Mouse (Mus musculus): ENCODE data around the gene Hnf4a. TPM values are rescaled to one million over a fixed set of nuclear protein-coding genes. Genes with fewer than 3 reads are reported as not detected.

The Hnf4a gene
- polyA plus RNA-seq, 1 experiment from 2014 or later, result not detected

DNA sequence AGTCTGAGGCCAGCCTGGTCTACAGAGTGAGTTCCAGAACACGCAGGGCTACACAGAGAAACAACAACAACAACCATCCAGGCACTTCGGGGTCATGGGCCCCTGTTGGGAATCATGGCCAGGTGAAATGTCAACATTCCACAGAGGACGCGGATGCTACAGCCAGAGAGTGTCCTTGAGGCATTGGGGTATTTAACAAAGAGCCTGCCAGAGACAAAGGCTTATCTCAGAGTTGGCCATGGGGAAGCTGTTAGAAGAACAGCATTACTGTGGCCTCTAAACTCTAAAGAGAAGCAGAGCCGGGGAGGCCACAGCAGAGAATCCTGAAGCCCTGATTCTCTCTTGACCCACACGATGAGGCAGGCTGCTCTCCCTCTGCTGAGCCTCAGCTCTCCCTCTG is 37.7 kb upstream of the Hnf4a start:
- no peak for ATAC-seq (ENCODE audit: low FRiP score)
- Histone ChIP-seq H3K9me3 (no peaks in the 10 kb centered on the region), H3K27me3 (no peaks in the 10 kb centered on the region), H3K36me3 (replicated peaks) (peaks cover 32% of the 10 kb centered on the region), H3K4me2 (no peak overlapping the region), H3K27ac (no peak overlapping the region), H3K4me1 (peaks cover 12% of the 10 kb centered on the region), H3K9ac (no peak overlapping the region), H3K4me3 (replicated peaks) (no peak overlapping the region)
- 90% methylated on average over 6 of the region's 6 CpGs for WGBS

DNA sequence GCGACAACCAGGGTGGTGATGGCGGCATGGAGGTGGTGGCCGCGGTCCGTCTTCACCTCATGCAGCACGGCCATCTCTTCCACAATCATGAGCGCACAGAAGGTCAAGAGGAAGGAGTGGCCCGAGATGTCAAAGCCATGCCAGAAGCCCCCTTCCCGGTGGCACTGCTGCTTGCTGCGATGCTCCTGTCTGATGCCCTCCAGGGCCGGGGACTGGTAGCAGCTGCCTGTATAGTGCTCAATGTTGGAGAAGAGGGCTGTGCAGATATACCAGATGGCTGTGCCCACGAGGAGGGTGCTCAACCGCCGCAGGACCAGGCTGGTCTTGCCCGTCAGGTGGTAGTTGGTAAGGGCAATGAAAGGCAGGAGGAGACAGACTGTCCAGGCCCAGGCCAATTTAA is 36.9 kb upstream of the Hnf4a start:
- Histone ChIP-seq H3K36me3 (replicated peaks) (peaks cover 32% of the 10 kb centered on the region), H3K4me2 (no peak overlapping the region), H3K4me3 (replicated peaks) (no peak overlapping the region), H3K9me3 (no peaks in the 10 kb centered on the region), H3K27ac (no peak overlapping the region), H3K9ac (no peak overlapping the region), H3K4me1 (peaks cover 12% of the 10 kb centered on the region), H3K27me3 (no peaks in the 10 kb centered on the region)
- ATAC-seq (ENCODE audit: low FRiP score), result no peak
- 92% methylated on average over 15 of the region's 15 CpGs for WGBS

DNA sequence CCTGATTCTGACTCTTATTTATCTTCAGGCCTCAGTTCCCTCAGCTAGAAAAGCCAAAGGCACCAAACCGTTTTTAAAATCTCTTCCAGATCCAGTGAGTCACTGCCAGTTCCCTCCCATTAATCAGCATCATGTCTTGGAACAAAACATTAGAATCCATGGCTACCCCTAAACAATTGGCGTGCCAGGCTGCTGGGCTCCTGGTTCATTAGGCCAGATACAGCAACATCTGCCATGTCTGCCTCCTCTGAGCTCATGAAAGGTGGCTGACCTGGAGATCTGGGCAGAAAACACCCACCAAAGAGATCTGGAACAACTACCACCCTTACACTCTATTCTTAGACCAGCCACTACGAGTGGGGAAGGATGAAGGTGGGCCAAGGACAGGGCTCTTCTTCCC is 35.5 kb upstream of the Hnf4a start:
- H3K36me3 ChIP-seq (replicated peaks), result peaks cover 32% of the 10 kb centered on the region
- H3K9ac ChIP-seq, result peak overlapping the region; percentile 82; the same call in 1 of the 2 replicates
- H3K27ac ChIP-seq, result no peak overlapping the region
- peak overlapping the region; percentile 87 for H3K4me2 ChIP-seq
- H3K4me3 ChIP-seq (replicated peaks), result peak overlapping the region; percentile 86; the same call in 1 of the 2 replicates
- H3K9me3 ChIP-seq, result no peaks in the 10 kb centered on the region
- H3K4me1 ChIP-seq, result peaks cover 12% of the 10 kb centered on the region
- 73% methylated on average over 3 of the region's 3 CpGs for WGBS
- no peak for ATAC-seq (ENCODE audit: low FRiP score)
- H3K27me3 ChIP-seq, result no peaks in the 10 kb centered on the region

DNA sequence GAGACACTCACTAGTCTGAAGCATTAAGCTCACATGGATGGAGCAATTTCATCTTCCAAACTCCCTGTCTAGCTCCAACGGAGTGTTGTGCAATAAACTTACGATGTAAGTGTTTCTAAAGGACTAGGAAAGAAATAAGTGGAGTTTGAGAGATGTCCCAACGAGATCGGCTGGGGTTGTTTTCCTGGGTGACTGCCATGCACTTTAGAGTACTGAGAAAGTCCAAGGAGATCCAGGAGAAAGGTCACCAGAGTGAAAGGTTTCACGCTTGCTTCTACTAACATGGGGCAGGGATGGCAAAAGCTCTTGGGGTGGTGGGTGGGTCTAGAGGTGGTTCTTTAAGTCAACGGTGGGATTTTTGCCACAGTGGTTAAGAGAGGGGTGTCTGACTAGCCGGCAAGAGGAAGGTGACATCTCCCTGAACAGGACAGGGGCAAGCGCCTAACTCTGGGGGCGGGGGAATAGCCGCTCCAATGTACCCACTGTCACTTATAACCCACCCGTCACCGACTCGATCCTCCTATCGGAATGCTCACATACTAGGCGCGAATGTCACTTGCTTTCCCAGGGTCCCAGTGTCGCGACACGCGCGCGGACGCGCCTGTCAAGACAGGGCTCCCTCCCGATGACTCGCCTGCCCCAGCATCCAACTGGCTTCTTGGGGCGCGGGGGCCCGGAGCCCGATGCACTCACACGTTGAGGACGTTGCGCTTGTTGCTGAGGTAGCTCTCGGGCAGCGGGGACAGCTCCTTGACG is 34.7 kb upstream of the Hnf4a start:
- Histone ChIP-seq H3K4me1 (peaks cover 12% of the 10 kb centered on the region), H3K9me3 (no peaks in the 10 kb centered on the region), H3K4me3 (replicated peaks) (peak overlapping the region; percentile 86), H3K9ac (peak overlapping the region; percentile 82), H3K27ac (peak overlapping the region; percentile 66; the same call in 1 of the 2 replicates), H3K36me3 (replicated peaks) (peaks cover 25% of the 10 kb centered on the region), H3K27me3 (no peaks in the 10 kb centered on the region), H3K4me2 (peak overlapping the region; percentile 87)
- ATAC-seq (ENCODE audit: low FRiP score), result no peak; the same call in 1 of the 2 replicates
- WGBS, result 6% methylated on average over 36 of the region's 36 CpGs

DNA sequence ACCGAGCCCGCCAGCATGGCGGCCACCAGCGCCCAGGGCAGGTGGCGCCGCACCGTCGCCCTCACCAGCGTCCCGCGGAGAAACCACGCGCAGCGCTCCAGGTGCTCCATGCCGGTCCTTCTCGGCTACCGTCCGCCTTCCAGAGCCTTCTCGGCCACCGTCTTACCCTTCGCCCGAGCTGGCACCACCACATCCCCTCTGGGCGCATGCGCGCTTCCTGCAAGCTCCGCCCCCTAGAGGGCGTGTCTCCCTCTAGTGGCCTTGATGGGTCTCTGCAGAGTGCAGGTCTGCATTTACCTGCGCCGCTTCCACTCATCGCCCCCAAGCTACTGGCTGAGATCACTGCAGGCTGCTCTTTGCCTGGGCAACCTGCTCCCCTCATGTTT is 34.1 kb upstream of the Hnf4a start, which contains the start of gene Fitm2:
Gene Fitm2 (minus strand): TSS at position 164 of the 386 bp plus-strand sequence.
- H3K4me2 ChIP-seq, result peak within 1 kb of the TSS; percentile 87
- peak within 1 kb of the TSS; percentile 86 for H3K4me3 ChIP-seq (replicated peaks)
- peak within 1 kb of the TSS; percentile 82 for H3K9ac ChIP-seq
- peaks cover 23% of the 10 kb centered on the region for H3K36me3 ChIP-seq (replicated peaks)
- no peaks in the 10 kb centered on the region for H3K27me3 ChIP-seq
- ATAC-seq (ENCODE audit: low FRiP score), result peak; percentile 95
- H3K27ac ChIP-seq, result peak within 1 kb of the TSS; percentile 66; the same call in 1 of the 2 replicates
- under 1% methylated on average over 30 of the region's 30 CpGs for WGBS
- peaks cover 12% of the 10 kb centered on the region for H3K4me1 ChIP-seq
- H3K9me3 ChIP-seq, result no peaks in the 10 kb centered on the region

DNA sequence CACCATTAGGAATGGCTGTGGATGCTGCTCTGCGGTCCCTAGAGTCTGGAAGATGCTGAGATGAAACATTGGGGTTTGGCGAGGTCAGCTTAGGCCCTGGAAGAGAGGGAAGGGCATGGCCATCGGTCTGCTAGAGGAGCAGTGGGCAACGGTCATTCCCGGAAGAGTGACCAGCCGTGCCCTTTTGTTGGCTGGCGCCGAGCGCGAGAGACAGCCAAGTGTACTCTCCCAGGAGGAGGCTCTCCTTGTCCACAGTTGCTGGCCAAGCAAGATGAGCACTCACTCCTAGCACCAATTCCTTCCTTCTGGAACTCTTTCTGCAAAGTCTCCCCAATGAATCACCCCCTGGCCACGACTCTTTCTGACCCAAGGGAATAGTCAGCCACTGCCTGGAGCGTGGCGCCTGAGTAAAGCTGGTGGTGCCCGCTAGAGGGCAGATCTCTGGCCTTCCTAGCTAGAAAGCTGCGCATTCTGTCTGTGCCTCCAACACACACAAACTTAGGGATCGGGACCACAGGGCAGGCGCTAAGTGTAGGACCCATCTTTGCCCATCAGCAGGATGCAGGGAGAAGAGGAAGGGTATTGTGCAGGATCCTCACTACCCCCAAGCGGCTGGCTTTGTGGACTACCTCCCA is 26.3 kb upstream of the Hnf4a start:
- Histone ChIP-seq H3K4me1 (peaks cover 7% of the 10 kb centered on the region), H3K9ac (no peak overlapping the region), H3K9me3 (no peaks in the 10 kb centered on the region), H3K4me3 (replicated peaks) (no peak overlapping the region), H3K27ac (no peak overlapping the region), H3K36me3 (replicated peaks) (no peaks in the 10 kb centered on the region), H3K4me2 (no peak overlapping the region), H3K27me3 (peaks cover 28% of the 10 kb centered on the region)
- no peak for ATAC-seq (ENCODE audit: low FRiP score)
- 52% methylated on average over 18 of the region's 18 CpGs for WGBS

DNA sequence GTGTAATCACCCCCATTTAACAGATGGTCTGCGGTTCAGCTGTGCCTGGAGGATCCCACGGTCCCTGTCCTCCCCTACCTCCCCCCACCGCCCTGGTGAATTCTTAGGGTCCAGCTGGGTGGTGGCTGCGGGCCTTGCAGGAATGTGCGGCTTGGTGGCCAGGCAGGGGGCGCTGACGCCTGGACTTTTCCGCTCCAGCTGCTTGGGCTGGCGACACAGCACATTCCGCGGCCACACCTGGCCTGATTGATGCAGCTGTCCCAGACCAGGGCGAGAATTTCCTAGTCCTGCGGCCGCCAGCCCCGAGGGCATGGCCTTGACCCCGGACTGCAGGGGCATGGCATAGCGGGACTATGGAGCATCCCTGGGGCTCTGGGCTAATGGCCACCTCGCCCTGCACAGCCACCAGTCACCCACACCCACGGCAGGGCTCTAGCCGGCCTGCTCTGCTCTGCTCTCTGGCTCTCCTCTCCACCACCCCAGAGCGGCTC is 25.0 kb upstream of the Hnf4a start:
- Histone ChIP-seq H3K4me2 (peak overlapping the region; percentile 51), H3K4me3 (replicated peaks) (peak overlapping the region; percentile 23), H3K36me3 (replicated peaks) (no peaks in the 10 kb centered on the region), H3K4me1 (peaks cover 7% of the 10 kb centered on the region), H3K9ac (peak overlapping the region; percentile 42; the same call in 1 of the 2 replicates), H3K27me3 (peaks cover 28% of the 10 kb centered on the region), H3K9me3 (no peaks in the 10 kb centered on the region), H3K27ac (no peak overlapping the region)
- 3% methylated on average over 21 of the region's 21 CpGs for WGBS
- ATAC-seq (ENCODE audit: low FRiP score), result 0 out of 2 replicates have a peak, but pooled peaks have one; percentile 46

DNA sequence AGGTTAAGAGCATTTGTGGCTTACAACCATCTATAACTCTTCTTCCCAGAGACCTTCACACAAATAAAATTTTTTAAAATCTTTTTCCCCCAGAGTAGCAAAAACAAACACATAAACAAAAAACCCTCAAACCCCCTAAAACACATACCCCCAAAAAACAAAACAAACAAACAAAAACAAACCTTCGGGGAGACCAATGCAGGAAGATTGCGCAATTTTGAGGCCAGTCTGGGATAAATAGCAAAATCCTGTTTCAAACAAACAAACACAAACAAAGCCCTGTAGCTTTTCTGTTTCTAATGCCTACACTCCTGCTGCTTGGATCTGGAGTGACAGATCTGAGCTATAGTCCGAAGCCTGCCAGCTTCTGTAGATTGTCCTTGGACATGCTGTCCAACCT is 19.2 kb upstream of the Hnf4a start:
- WGBS, result 92% methylated on average over 3 of the region's 3 CpGs
- no peak overlapping the region for H3K4me2 ChIP-seq

DNA sequence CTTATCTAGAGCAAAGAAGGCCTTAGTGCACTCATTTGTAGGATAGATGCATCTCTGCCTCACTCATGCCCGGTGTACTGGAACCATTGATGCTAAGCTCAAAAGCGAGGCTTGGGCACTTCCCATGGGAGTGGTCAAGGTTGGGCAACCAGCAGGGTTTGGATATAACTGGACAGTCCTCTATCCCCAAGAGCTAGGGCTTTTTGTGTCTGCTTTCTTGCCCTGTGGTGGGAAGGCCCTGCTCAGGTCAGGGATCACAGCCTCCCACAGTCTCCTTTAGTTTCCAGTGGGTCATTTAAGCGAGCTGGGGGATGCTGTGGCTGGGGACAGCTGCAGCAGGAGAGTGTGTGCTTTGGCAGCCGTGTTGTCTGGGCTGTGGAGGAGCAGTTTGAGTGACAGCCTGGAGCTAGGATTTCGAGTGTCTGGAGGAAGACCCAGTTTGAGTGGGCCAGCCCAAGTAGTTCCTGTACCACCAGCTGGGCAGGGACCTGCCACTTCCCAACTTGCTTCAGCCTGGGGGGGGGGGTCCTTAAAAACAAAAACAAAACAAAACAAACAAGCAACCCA is 16.8 kb upstream of the Hnf4a start:
- Histone ChIP-seq H3K27me3 (no peaks in the 10 kb centered on the region), H3K9me3 (no peaks in the 10 kb centered on the region), H3K4me2 (no peak overlapping the region), H3K4me3 (replicated peaks) (no peak overlapping the region), H3K27ac (no peak overlapping the region), H3K9ac (no peak overlapping the region), H3K36me3 (replicated peaks) (no peaks in the 10 kb centered on the region), H3K4me1 (no peaks in the 10 kb centered on the region)
- ATAC-seq (ENCODE audit: low FRiP score), result no peak
- WGBS, result 57% methylated on average over 5 of the region's 5 CpGs

More for the DNA sequence above, 19.2 kb upstream of the Hnf4a start:
- H3K9ac ChIP-seq, result no peak overlapping the region
- no peaks in the 10 kb centered on the region for H3K4me1 ChIP-seq
- H3K4me3 ChIP-seq (replicated peaks), result no peak overlapping the region
- peaks cover 7% of the 10 kb centered on the region; the same call in 1 of the 2 replicates for H3K27me3 ChIP-seq
- H3K36me3 ChIP-seq (replicated peaks), result no peaks in the 10 kb centered on the region
- H3K9me3 ChIP-seq, result no peaks in the 10 kb centered on the region
- no peak for ATAC-seq (ENCODE audit: low FRiP score)
- no peak overlapping the region for H3K27ac ChIP-seq

DNA sequence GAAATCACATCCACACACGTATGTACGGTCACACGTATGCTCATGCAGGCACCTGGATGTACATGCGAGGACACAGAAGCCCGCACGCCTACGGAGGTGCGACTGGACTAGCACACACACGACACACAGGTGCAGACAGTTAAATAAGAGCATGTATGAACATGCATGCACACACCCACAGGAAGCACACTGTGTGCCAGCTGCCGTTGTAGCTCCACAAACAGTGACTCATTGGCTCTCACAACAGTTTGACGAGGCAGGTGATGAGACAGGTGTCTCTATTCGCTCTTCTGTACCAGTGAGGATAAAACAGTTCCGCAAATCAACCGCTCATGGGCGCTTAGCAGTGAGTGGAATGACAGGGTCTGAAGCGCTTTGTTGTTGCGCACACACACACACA is 16.0 kb upstream of the Hnf4a start:
- H3K4me1 ChIP-seq, result no peaks in the 10 kb centered on the region
- no peak overlapping the region for H3K4me2 ChIP-seq
- no peak overlapping the region for H3K9ac ChIP-seq
- ATAC-seq (ENCODE audit: low FRiP score), result no peak
- no peaks in the 10 kb centered on the region for H3K9me3 ChIP-seq
- H3K4me3 ChIP-seq (replicated peaks), result no peak overlapping the region
- H3K36me3 ChIP-seq (replicated peaks), result no peaks in the 10 kb centered on the region
- H3K27me3 ChIP-seq, result no peaks in the 10 kb centered on the region
- no peak overlapping the region for H3K27ac ChIP-seq
- WGBS, result 93% methylated on average over 17 of the region's 17 CpGs

DNA sequence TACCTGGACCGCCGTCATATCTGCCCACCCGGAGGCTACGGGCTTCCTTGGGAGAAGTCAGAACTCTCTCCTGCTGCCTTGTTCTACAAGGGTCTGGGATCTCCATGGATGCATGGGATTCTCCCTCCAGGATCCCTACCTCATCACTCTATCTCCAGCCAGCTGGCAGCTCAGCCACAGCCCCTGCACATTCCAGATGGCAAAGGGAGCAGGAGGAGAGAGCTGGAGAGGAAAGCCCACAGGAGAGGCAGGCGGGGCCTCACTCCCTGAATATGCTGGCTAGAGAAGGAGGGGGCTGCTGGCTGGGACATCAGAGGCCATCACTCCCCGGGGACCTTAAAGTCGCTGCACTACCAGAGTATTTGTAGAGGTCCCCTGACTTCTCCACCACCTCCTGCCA is 15.3 kb upstream of the Hnf4a start:
- H3K9me3 ChIP-seq, result no peaks in the 10 kb centered on the region
- no peaks in the 10 kb centered on the region for H3K27me3 ChIP-seq
- no peak overlapping the region for H3K4me2 ChIP-seq
- no peak for ATAC-seq (ENCODE audit: low FRiP score)
- H3K27ac ChIP-seq, result no peak overlapping the region
- 64% methylated on average over 7 of the region's 7 CpGs for WGBS
- no peaks in the 10 kb centered on the region for H3K36me3 ChIP-seq (replicated peaks)
- no peaks in the 10 kb centered on the region for H3K4me1 ChIP-seq
- H3K4me3 ChIP-seq (replicated peaks), result no peak overlapping the region
- H3K9ac ChIP-seq, result no peak overlapping the region

DNA sequence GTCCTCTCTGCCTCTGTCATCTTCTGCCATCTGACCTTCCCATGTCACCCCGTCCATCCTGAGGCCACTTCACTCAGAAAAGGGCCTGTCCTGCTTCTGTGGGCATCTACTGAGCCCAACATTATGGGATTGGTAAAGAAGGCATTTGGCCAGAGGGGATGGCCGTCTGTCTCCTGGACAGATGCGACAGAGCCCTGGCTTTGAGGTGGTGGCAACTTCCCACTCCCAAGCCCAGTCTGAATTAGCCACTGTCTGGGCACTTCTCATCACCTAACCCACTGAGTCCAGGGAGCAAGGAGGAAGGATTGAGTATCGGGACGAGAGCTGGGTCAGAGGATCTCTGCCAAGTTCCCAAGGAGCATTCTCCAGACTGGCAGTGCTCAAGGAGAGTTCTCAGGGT is 14.6 kb upstream of the Hnf4a start, which contains the start of gene R3hdml:
Gene R3hdml (plus strand): TSS at position 301 of the 400 bp plus-strand sequence.
- H3K27me3 ChIP-seq, result no peaks in the 10 kb centered on the region
- WGBS, result 74% methylated on average over 5 of the region's 5 CpGs
- no peaks in the 10 kb centered on the region for H3K9me3 ChIP-seq
- ATAC-seq (ENCODE audit: low FRiP score), result no peak
- H3K4me2 ChIP-seq, result no peak within 1 kb of the TSS
- no peaks in the 10 kb centered on the region for H3K4me1 ChIP-seq
- no peak within 1 kb of the TSS for H3K9ac ChIP-seq
- H3K36me3 ChIP-seq (replicated peaks), result no peaks in the 10 kb centered on the region
- H3K27ac ChIP-seq, result no peak within 1 kb of the TSS
- H3K4me3 ChIP-seq (replicated peaks), result no peak within 1 kb of the TSS
